Mouse (Mus musculus) midbrain, embryonic 14.5 days (tissue): ENCODE data around the gene Car6. TPM values are rescaled to one million over a fixed set of nuclear protein-coding genes. Genes with fewer than 3 reads are reported as not detected.

ENCODE experiments used
- ATAC-seq: fragments of 200-750 bp; cut with Nextera tagmentation; 2 replicates; pipeline ENCODE4 v1.8.0; 2017; ENCODE audit warnings: moderate number of reproducible peaks, moderate library complexity; ENCODE audit not compliant: low FRiP score, low TSS enrichment
- DNase-seq: peaks from one replicate; pipeline ENCODE4 v3.0.0-alpha.2; 2015
- H3K27ac ChIP-seq: fragments of 300-500 bp; sonication (generic); replicated peaks from 2 replicates; pipeline ENCODE4 v1.5.1; 2014; ENCODE audit warnings: mild to moderate bottlenecking, low read depth, low read length, moderate library complexity
- H3K27me3 ChIP-seq: fragments of 300-500 bp; sonication (generic); 2 replicates; pipeline ENCODE4 v1.6.1; 2014; ENCODE audit warnings: low read length, control low read depth, mixed read lengths; ENCODE audit not compliant: control insufficient read depth, insufficient read depth
- H3K36me3 ChIP-seq: fragments of 300-500 bp; sonication (generic); 2 replicates; pipeline ENCODE4 v1.6.1; 2014; ENCODE audit warnings: low read length, control low read depth; ENCODE audit not compliant: control insufficient read depth, insufficient read depth
- H3K4me1 ChIP-seq: fragments of 300-500 bp; sonication (generic); 2 replicates; pipeline ENCODE4 v1.6.1; 2014; ENCODE audit warnings: mild to moderate bottlenecking, antibody characterized with exemption, low read length, control low read depth; ENCODE audit not compliant: control insufficient read depth, insufficient read depth
- H3K4me2 ChIP-seq: fragments of 300-500 bp; sonication (generic); 2 replicates; pipeline ENCODE4 v1.6.1; 2014; ENCODE audit warnings: mild to moderate bottlenecking, low read length, moderate library complexity
- H3K4me3 ChIP-seq: fragments of 300-500 bp; sonication (generic); replicated peaks from 2 replicates; pipeline ENCODE4 v1.5.1; 2014; ENCODE audit warnings: low read depth, low read length
- H3K9ac ChIP-seq: fragments of 300-500 bp; sonication (generic); replicated peaks from 2 replicates; pipeline ENCODE4 v1.6.1; 2014; ENCODE audit warnings: mild to moderate bottlenecking, low read length, moderate library complexity
- H3K9me3 ChIP-seq: fragments of 300-500 bp; sonication (generic); 2 replicates; pipeline ENCODE4 v1.6.1; 2016; ENCODE audit warnings: low read length, control low read depth, mixed read lengths; ENCODE audit not compliant: control insufficient read depth
- WGBS: fragments of 180-500 bp; shearing (Covaris S2); extraction: QIAGEN DNeasy Blood & Tissue Kit; methylation state at CpG from one replicate; pipeline ENCODE4 v1.1.7; 2014; 5-methylcytosine and 5-hydroxymethylcytosine counted together
- polyA plus RNA-seq: library from polyadenylated mRNA; unstranded; fragments of >200 nt; fragmentation: Nextera tagmentation; extraction: Ambion mirVana; gene quantifications from 2 replicates; pipeline ENCODE4 v1.2.1, GENCODE M21; 2014

Gene Car6
- polyA plus RNA-seq, 1 experiment from 2014 or later = 0.32 TPM

DNA sequence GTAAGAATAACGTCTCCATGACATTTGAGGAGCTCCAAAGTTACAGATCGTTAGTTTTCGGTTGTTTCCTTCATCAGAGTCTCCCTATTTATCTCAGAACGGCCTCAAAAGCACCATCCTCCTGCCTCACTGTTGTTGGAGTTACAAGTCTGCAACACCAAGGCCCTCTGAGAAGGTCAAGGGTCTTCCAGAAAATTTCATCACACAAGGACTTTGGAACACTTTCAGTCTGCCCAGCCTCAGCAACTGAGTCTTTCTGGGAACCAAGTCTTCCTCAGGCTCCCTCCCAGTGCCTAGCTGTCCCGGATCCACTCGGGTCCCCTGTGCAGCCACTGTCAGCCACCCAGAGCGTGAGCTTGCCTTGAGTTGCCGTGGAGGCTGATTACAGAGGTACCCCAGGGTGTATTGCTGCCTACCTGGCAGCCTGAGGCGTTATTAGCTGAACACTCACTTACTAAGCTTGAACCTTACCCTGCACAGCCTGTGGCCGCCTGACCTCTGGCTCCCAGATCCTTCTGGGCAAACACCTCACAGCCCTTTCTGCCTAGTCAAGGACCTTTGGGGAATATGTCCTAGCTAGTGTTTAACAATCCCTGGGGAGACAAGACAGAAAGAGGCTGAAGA is 20.0 kb upstream of the Car6 start:
- no peak overlapping the region for H3K4me3 ChIP-seq
- no peaks in the 10 kb centered on the region for H3K36me3 ChIP-seq
- no peak overlapping the region for H3K4me2 ChIP-seq
- no peak for ATAC-seq
- no peak for DNase-seq
- no peaks in the 10 kb centered on the region for H3K9me3 ChIP-seq
- H3K27ac ChIP-seq = no peak overlapping the region
- 0 out of 2 replicates have a peak, but pooled peaks cover 3% of the 10 kb centered on the region for H3K27me3 ChIP-seq
- no peaks in the 10 kb centered on the region for H3K4me1 ChIP-seq
- 50% methylated on average over 10 of the region's 10 CpGs for WGBS
- H3K9ac ChIP-seq = no peak overlapping the region

DNA sequence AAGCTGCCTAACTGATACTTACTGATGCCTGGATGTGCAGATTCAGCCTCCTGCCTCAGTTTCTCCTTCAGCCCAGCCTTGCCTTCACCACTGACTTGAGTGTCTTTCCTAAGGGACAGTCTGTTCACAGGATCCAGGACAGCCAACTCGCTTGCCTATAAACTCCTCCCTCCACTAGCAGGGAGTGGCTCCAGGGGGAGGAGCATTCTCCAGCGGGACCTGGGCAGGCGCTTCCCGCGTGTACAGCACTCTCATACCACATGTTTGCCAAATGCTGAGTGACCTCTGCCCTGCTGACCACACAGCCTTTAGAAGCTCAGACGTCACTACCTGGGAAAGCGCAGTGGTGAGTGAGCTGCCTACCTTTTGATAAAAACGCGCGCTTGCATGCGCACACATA is 19.5 kb upstream of the Car6 start:
- H3K9me3 ChIP-seq = no peaks in the 10 kb centered on the region
- 25% methylated on average over 11 of the region's 11 CpGs for WGBS
- DNase-seq (no peak), ATAC-seq (no peak)
- H3K4me1 ChIP-seq = no peaks in the 10 kb centered on the region
- no peak overlapping the region for H3K4me2 ChIP-seq
- no peak overlapping the region for H3K27ac ChIP-seq
- H3K27me3 ChIP-seq = 0 out of 2 replicates have a peak, but pooled peaks cover 3% of the 10 kb centered on the region
- no peak overlapping the region for H3K4me3 ChIP-seq
- no peaks in the 10 kb centered on the region for H3K36me3 ChIP-seq
- H3K9ac ChIP-seq = no peak overlapping the region

- DNase-seq = peak; percentile 86
- 78% methylated on average over 9 of the region's 9 CpGs for WGBS
- no peaks in the 10 kb centered on the region for H3K9me3 ChIP-seq
- no peak overlapping the region for H3K27ac ChIP-seq
- no peak overlapping the region for H3K4me2 ChIP-seq
- H3K36me3 ChIP-seq = no peaks in the 10 kb centered on the region
- H3K27me3 ChIP-seq = 0 out of 2 replicates have a peak, but pooled peaks cover 3% of the 10 kb centered on the region
- no peak for ATAC-seq
- H3K4me3 ChIP-seq = no peak overlapping the region
- H3K4me1 ChIP-seq = no peaks in the 10 kb centered on the region
- H3K9ac ChIP-seq = no peak overlapping the region
Observed at GRCm38 (mm10) chr4:150219501-150220292, 18.6 kb upstream of the Car6 start.

DNA sequence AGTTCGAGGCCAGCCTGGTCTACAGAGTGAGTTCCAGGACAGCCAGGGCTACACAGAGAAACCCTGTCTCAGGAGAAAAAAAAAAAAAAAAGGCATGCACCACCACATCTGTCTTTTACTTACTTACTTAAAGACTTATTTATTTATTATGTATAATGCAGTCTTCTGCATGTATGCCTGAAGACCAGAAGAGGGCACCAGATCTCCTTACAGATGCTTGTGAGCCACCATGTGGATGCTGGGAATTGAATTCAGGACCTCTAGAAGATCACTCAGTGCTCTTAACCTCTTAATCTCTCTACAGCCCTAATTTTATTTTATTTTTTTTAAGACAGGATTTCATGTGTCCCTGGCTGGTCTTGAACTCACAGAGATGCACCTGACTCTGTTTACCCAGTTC is 16.8 kb upstream of the Car6 start:
- H3K36me3 ChIP-seq = no peaks in the 10 kb centered on the region
- no peaks in the 10 kb centered on the region for H3K9me3 ChIP-seq
- H3K4me3 ChIP-seq = no peak overlapping the region
- H3K27me3 ChIP-seq = 0 out of 2 replicates have a peak, but pooled peaks cover 3% of the 10 kb centered on the region
- ATAC-seq (no peak), DNase-seq (no peak)
- H3K4me1 ChIP-seq = peaks cover under 1% of the 10 kb centered on the region; the same call in 1 of the 2 replicates
- no peak overlapping the region for H3K27ac ChIP-seq
- no peak overlapping the region for H3K4me2 ChIP-seq
- no peak overlapping the region for H3K9ac ChIP-seq
- WGBS = 100% methylated on average over 1 of the region's 1 CpGs

GRCm38 (mm10) chr4:150217042-150217554 is 16.0 kb upstream of the Car6 start:
- H3K4me1 ChIP-seq = peaks cover 4% of the 10 kb centered on the region; the same call in 1 of the 2 replicates
- 0 out of 2 replicates have a peak, but pooled peaks cover 3% of the 10 kb centered on the region for H3K27me3 ChIP-seq
- no peak for ATAC-seq

GRCm38 (mm10) chr4:150216423-150216822 is 15.3 kb upstream of the Car6 start:
- H3K27ac ChIP-seq = no peak overlapping the region
- H3K4me1 ChIP-seq = peaks cover 4% of the 10 kb centered on the region; the same call in 1 of the 2 replicates
- no peak overlapping the region for H3K9ac ChIP-seq
- DNase-seq (no peak), ATAC-seq (no peak)
- H3K36me3 ChIP-seq = no peaks in the 10 kb centered on the region
- 61% methylated on average over 6 of the region's 6 CpGs for WGBS
- no peak overlapping the region for H3K4me2 ChIP-seq
- 0 out of 2 replicates have a peak, but pooled peaks cover 3% of the 10 kb centered on the region for H3K27me3 ChIP-seq
- H3K9me3 ChIP-seq = no peaks in the 10 kb centered on the region
- H3K4me3 ChIP-seq = no peak overlapping the region

More at GRCm38 (mm10) chr4:150217042-150217554, 16.0 kb upstream of the Car6 start:
- Histone ChIP-seq H3K9ac (no peak overlapping the region), H3K27ac (no peak overlapping the region), H3K36me3 (no peaks in the 10 kb centered on the region), H3K9me3 (no peaks in the 10 kb centered on the region), H3K4me2 (no peak overlapping the region), H3K4me3 (no peak overlapping the region)
- no peak for DNase-seq
- 78% methylated on average over 5 of the region's 5 CpGs for WGBS

- WGBS = 39% methylated on average over 5 of the region's 5 CpGs
- ATAC-seq (no peak), DNase-seq (no peak)
- Histone ChIP-seq H3K4me1 (peaks cover 4% of the 10 kb centered on the region; the same call in 1 of the 2 replicates), H3K4me3 (no peak overlapping the region), H3K9ac (no peak overlapping the region), H3K9me3 (no peaks in the 10 kb centered on the region), H3K27me3 (no peaks in the 10 kb centered on the region), H3K4me2 (no peak overlapping the region), H3K27ac (no peak overlapping the region), H3K36me3 (no peaks in the 10 kb centered on the region)
Observed at GRCm38 (mm10) chr4:150213910-150214309, 12.8 kb upstream of the Car6 start.

DNA sequence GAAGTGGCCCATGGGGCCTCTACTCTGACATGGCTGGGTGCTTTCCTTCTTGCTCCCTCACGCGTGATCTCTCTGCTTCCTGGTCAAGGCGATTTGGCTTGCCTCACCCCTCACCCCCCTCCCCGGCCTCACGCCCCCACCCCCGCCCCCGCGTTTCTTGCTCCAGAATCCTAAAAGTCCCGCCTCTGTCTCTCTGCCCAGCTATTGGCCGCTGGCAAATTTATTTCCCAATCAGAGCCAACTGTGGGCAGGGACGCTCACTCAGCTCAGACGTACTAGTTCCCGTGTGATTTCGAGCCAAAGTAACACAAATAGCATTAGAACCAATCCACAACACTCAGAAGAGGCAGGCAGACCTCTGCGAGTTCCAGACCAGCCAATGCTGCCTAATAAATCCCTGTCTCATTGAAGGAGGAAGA is 11.4 kb upstream of the Car6 start:
- Histone ChIP-seq H3K9ac (no peak overlapping the region), H3K4me1 (peaks cover 4% of the 10 kb centered on the region; the same call in 1 of the 2 replicates), H3K27ac (no peak overlapping the region), H3K36me3 (no peaks in the 10 kb centered on the region), H3K4me3 (peak overlapping the region; percentile 5; the same call in 1 of the 2 replicates), H3K4me2 (peak overlapping the region; percentile 53), H3K9me3 (no peaks in the 10 kb centered on the region), H3K27me3 (no peaks in the 10 kb centered on the region)
- WGBS = 3% methylated on average over 15 of the region's 15 CpGs
- ATAC-seq (no peak; the same call in 1 of the 2 replicates), DNase-seq (peak; percentile 73)
